Mouse (Mus musculus) activated CD4-positive, CD25-positive, alpha-beta regulatory T cell, adult 4 months (primary cell): ENCODE data around the gene Rhog. TPM values are rescaled to one million over a fixed set of nuclear protein-coding genes. Genes with fewer than 3 reads are reported as not detected.

Experiments
- ATAC-seq: one replicate; pipeline ENCODE4 v1.8.0; 2017
- polyA plus RNA-seq, 2 experiments: library from polyadenylated mRNA; unstranded; fragments of 100-300 nt; shearing (Covaris generic); gene quantifications; one replicate each; pipeline ENCODE4 v1.2.1; 2017

Rhog gene
- polyA plus RNA-seq, 2 experiments from 2014 or later = 179 to 195 TPM

GRCm38 (mm10) chr7:102211071-102211470, 44.8 kb downstream of the Rhog start:
- no peak for ATAC-seq

GRCm38 (mm10) chr7:102209756-102210721, 45.8 kb downstream of the Rhog start, which contains the start of the genes Nup98 and Pgap2:
Nup98 (minus strand) TSS chr7:102210176.
Pgap2 (plus strand) TSS chr7:102210208.
- ATAC-seq = peak; percentile 85

- ATAC-seq = no peak
Observed at GRCm38 (mm10) chr7:102208806-102209363, 47.0 kb downstream of the Rhog start.

- ATAC-seq = no peak
Observed at GRCm38 (mm10) chr7:102205646-102206045, 50.2 kb downstream of the Rhog start.

GRCm38 (mm10) chr7:102204296-102204857, 51.5 kb downstream of the Rhog start:
- ATAC-seq = no peak

- no peak for ATAC-seq
Observed at GRCm38 (mm10) chr7:102200996-102201785, 54.7 kb downstream of the Rhog start.

GRCm38 (mm10) chr7:102200576-102200975, 55.3 kb downstream of the Rhog start:
- no peak for ATAC-seq

- no peak for ATAC-seq
Observed at GRCm38 (mm10) chr7:102192356-102192755, 63.5 kb downstream of the Rhog start.

Other genes with a start within 250 kb of the Rhog start
- gene Il18bp, start 237.4 kb downstream of the Rhog start, polyA plus RNA-seq = 1 to 10 TPM; 5.2 to 8.0 TPM
- 10 to 100 TPM; 19.5 to 20.2 TPM for gene Rnf121, start 190.6 kb downstream of the Rhog start, polyA plus RNA-seq
- 10 to 100 TPM; 14.4 to 15.2 TPM for gene Xndc1, start 190.5 kb downstream of the Rhog start, polyA plus RNA-seq
- under 1 TPM in 1 of 2 experiments, not detected in 1; 0.83 TPM for gene Xntrpc, start 190.3 kb downstream of the Rhog start, polyA plus RNA-seq
- gene Trpc2, start 172.9 kb downstream of the Rhog start, polyA plus RNA-seq = under 1 TPM; 0.27 to 0.45 TPM
- not detected for gene Art1, start 154.3 kb downstream of the Rhog start, polyA plus RNA-seq
- gene Art5, start 146.6 kb downstream of the Rhog start, polyA plus RNA-seq = under 1 TPM in 1 of 2 experiments, not detected in 1; 0.21 TPM
- gene Chrna10, start 139.2 kb downstream of the Rhog start, polyA plus RNA-seq = not detected
- 10 to 100 TPM; 33.8 to 33.9 TPM for gene Nup98, start 45.9 kb downstream of the Rhog start, polyA plus RNA-seq
- gene Pgap2, start 45.8 kb downstream of the Rhog start, polyA plus RNA-seq = 10 to 100 TPM; 47.6 to 62.3 TPM
- gene Stim1, start 11.8 kb upstream of the Rhog start, polyA plus RNA-seq = 10 to 100 TPM; 39.4 to 46.8 TPM
- 10 to 100 TPM; 82.6 to 87.8 TPM for gene Rrm1, start 185.6 kb upstream of the Rhog start, polyA plus RNA-seq
- under 1 TPM in 1 of 2 experiments, not detected in 1; 0.29 TPM for gene Olfr543, start 225.6 kb upstream of the Rhog start, polyA plus RNA-seq
- gene Olfr544, start 232.3 kb upstream of the Rhog start, polyA plus RNA-seq = under 1 TPM in 1 of 2 experiments, not detected in 1; 0.17 TPM
- gene Olfr545, start 243.5 kb upstream of the Rhog start, polyA plus RNA-seq = not detected